Mouse (Mus musculus) MEL (cell line): ENCODE results near the gene Tmem186. TPM values are rescaled to one million over a fixed set of nuclear protein-coding genes. Genes with fewer than 3 reads are reported as not detected.
A peak's percentile ranks its signal among the peaks of the same experiment; 100 is the strongest.

ENCODE experiments used
- DNase-seq: peaks from one replicate; pipeline ENCODE4 v3.0.0; 2011; ENCODE audit warnings: low read depth, low spot score
- H3K27ac ChIP-seq: 2 replicates; pipeline ENCODE4 v1.5.1; 2012; ENCODE audit warnings: low read depth, mild to moderate bottlenecking, control low read depth, low read length, moderate library complexity; ENCODE audit not compliant: control insufficient read depth
- H3K27me3 ChIP-seq, 2 experiments: fragments of 150-350 bp in 1 of 2; sonication (generic) in 1 of 2; 2 replicates each; pipeline ENCODE4 v1.6.1; 2012; ENCODE audit warnings: low read length in 2 of 2, mild to moderate bottlenecking in 2 of 2, improper control_type of control experiment in 1 of 2, moderate library complexity in 1 of 2; ENCODE audit not compliant: insufficient read depth in 2 of 2, control insufficient read depth in 1 of 2
- H3K36me3 ChIP-seq, 2 experiments: 2 replicates each; pipeline ENCODE4 v1.6.1; 2012 to 2014; ENCODE audit warnings: low read length in 2 of 2, improper control_type of control experiment in 1 of 2, inconsistent platforms in 1 of 2, mild to moderate bottlenecking in 1 of 2; ENCODE audit not compliant: insufficient read depth in 2 of 2, control insufficient read depth in 1 of 2
- H3K4me1 ChIP-seq, 2 experiments: fragments of 150-350 bp in 1 of 2; sonication (generic) in 1 of 2; 2 replicates each; pipeline ENCODE4 v1.6.1; 2012; ENCODE audit warnings: low read length in 2 of 2, improper control_type of control experiment in 1 of 2, mild to moderate bottlenecking in 1 of 2; ENCODE audit not compliant: insufficient read depth in 2 of 2, control insufficient read depth in 1 of 2
- H3K4me3 ChIP-seq, 2 experiments: fragments of 150-350 bp in 1 of 2; sonication (generic) in 1 of 2; 2 replicates each; pipeline ENCODE4 v1.5.1; 2012; ENCODE audit warnings: low read depth in 2 of 2, low read length in 2 of 2, mild to moderate bottlenecking in 2 of 2, moderate library complexity in 2 of 2, control low read depth in 1 of 2, improper control_type of control experiment in 1 of 2; ENCODE audit not compliant: control insufficient read depth in 1 of 2, insufficient read depth in 1 of 2
- H3K79me2 ChIP-seq: 2 replicates; pipeline ENCODE4 v1.6.1; 2012; ENCODE audit warnings: mild to moderate bottlenecking, low read length, moderate library complexity; ENCODE audit not compliant: control insufficient read depth, poor library complexity, insufficient read depth
- H3K9ac ChIP-seq: 2 replicates; pipeline ENCODE4 v1.6.1; 2012; ENCODE audit warnings: low read depth, mild to moderate bottlenecking, control low read depth, low read length, moderate library complexity; ENCODE audit not compliant: control insufficient read depth, poor library complexity, severe bottlenecking
- H3K9me3 ChIP-seq: fragments of 150-350 bp; sonication (generic); replicated peaks from 2 replicates; pipeline ENCODE4 v1.6.1; 2012; ENCODE audit warnings: mild to moderate bottlenecking, low read length, improper control_type of control experiment, moderate library complexity; ENCODE audit not compliant: insufficient read depth
- BHLHE40 ChIP-seq: IDR thresholded peaks from 2 replicates; pipeline ENCODE4 v1.6.1; 2012; ENCODE audit warnings: low read depth, mild to moderate bottlenecking, inconsistent platforms, low read length, improper control_type of control experiment, borderline replicate concordance
- CHD1 ChIP-seq: IDR thresholded peaks from 2 replicates; pipeline ENCODE4 v1.6.1; 2012; ENCODE audit warnings: low read depth, mild to moderate bottlenecking, inconsistent platforms, low read length, improper control_type of control experiment
- CHD2 ChIP-seq: IDR thresholded peaks from 2 replicates; pipeline ENCODE4 v1.6.1; 2011; ENCODE audit warnings: low read length, improper control_type of control experiment
- CTCF ChIP-seq, 3 experiments: IDR thresholded peaks in 2 of 3; conservative IDR thresholded peaks in 1 of 3; 2 replicates each; pipeline ENCODE4 v1.5.1; 2011 to 2012; ENCODE audit warnings: low read length in 3 of 3, low read depth in 2 of 3, mild to moderate bottlenecking in 2 of 3, improper control_type of control experiment in 1 of 3, inconsistent platforms in 1 of 3, mixed read lengths in 1 of 3, moderate library complexity in 1 of 3; ENCODE audit not compliant: control insufficient read depth in 1 of 3, insufficient read depth in 1 of 3, poor library complexity in 1 of 3, severe bottlenecking in 1 of 3
- E2F4 ChIP-seq: IDR thresholded peaks from 2 replicates; pipeline ENCODE4 v1.6.1; 2011; ENCODE audit warnings: low read depth, low read length, improper control_type of control experiment, borderline replicate concordance
- ELF1 ChIP-seq: IDR thresholded peaks from 2 replicates; pipeline ENCODE4 v1.6.1; 2014; ENCODE audit warnings: low read depth, mild to moderate bottlenecking, inconsistent platforms, low read length, improper control_type of control experiment, moderate library complexity
- EP300 ChIP-seq, 2 experiments: IDR thresholded peaks; 2 replicates each; pipeline ENCODE4 v1.6.1; 2011; ENCODE audit warnings: improper control_type of control experiment in 2 of 2, low read length in 2 of 2, low read depth in 1 of 2, mild to moderate bottlenecking in 1 of 2
- HCFC1 ChIP-seq: IDR thresholded peaks from 2 replicates; pipeline ENCODE4 v1.6.1; 2012; ENCODE audit warnings: low read depth, mild to moderate bottlenecking, inconsistent platforms, low read length, improper control_type of control experiment, moderate library complexity
- JUND ChIP-seq: IDR thresholded peaks from 2 replicates; pipeline ENCODE4 v1.6.1; 2011; ENCODE audit warnings: low read depth, mild to moderate bottlenecking, improper control_type of control experiment, low read length
- KAT2A ChIP-seq: conservative IDR thresholded peaks from 2 replicates; pipeline ENCODE4 v1.6.1; 2012; ENCODE audit warnings: low read depth, low read length, improper control_type of control experiment, inconsistent platforms
- MAFK ChIP-seq: IDR thresholded peaks from 2 replicates; pipeline ENCODE4 v1.6.1; 2011; ENCODE audit warnings: low read depth, mild to moderate bottlenecking, low read length, improper control_type of control experiment, borderline replicate concordance
- MEF2A ChIP-seq: IDR thresholded peaks from 2 replicates; pipeline ENCODE4 v1.6.1; 2014; ENCODE audit warnings: low read depth, mild to moderate bottlenecking, inconsistent platforms, low read length, improper control_type of control experiment; ENCODE audit not compliant: poor library complexity, insufficient replicate concordance, severe bottlenecking; ENCODE audit errors: extremely low read depth
- MYB ChIP-seq: IDR thresholded peaks from 2 replicates; pipeline ENCODE4 v1.6.1; 2011; ENCODE audit warnings: mild to moderate bottlenecking, low read depth, low read length, improper control_type of control experiment
- NELFE ChIP-seq: IDR thresholded peaks from 2 replicates; pipeline ENCODE4 v1.6.1; 2011; ENCODE audit warnings: low read depth, low read length, improper control_type of control experiment
- POLR2AphosphoS5 ChIP-seq: IDR thresholded peaks from 2 replicates; pipeline ENCODE4 v1.6.1; 2012; ENCODE audit warnings: low read depth, borderline replicate concordance, mild to moderate bottlenecking, inconsistent platforms, low read length, moderate library complexity, mixed read lengths
- RAD21 ChIP-seq: IDR thresholded peaks from 2 replicates; pipeline ENCODE4 v1.6.1; 2011; ENCODE audit warnings: mild to moderate bottlenecking, low read depth, low read length, improper control_type of control experiment
- RCOR1 ChIP-seq: IDR thresholded peaks from 2 replicates; pipeline ENCODE4 v1.6.1; 2012; ENCODE audit warnings: low read depth, mild to moderate bottlenecking, inconsistent platforms, low read length, improper control_type of control experiment
- SIN3A ChIP-seq: IDR thresholded peaks from 2 replicates; pipeline ENCODE4 v1.6.1; 2012; ENCODE audit warnings: low read length, improper control_type of control experiment, inconsistent platforms
- TAL1 ChIP-seq: IDR thresholded peaks from 2 replicates; pipeline ENCODE4 v1.6.1; 2012; ENCODE audit warnings: mild to moderate bottlenecking, inconsistent platforms, low read length, moderate library complexity, mixed read lengths
- UBTF ChIP-seq: IDR thresholded peaks from 2 replicates; pipeline ENCODE4 v1.6.1; 2012; ENCODE audit warnings: low read depth, mild to moderate bottlenecking, inconsistent platforms, low read length, improper control_type of control experiment, moderate library complexity, borderline replicate concordance; ENCODE audit not compliant: insufficient read depth
- ZNF384 ChIP-seq: IDR thresholded peaks from 2 replicates; pipeline ENCODE4 v1.6.1; 2012; ENCODE audit warnings: low read depth, mild to moderate bottlenecking, inconsistent platforms, low read length, improper control_type of control experiment
- polyA plus RNA-seq, 2 experiments: library from polyadenylated mRNA; stranded (reverse) in 1 of 2; unstranded in 1 of 2; fragments of >175 nt in 1 of 2; fragments of >200 nt in 1 of 2; gene quantifications; 2 replicates each; pipeline versions ENCODE4 v1.2.1 to v1.2.4; 2012; ENCODE audit warnings: low replicate concordance in 2 of 2, low read depth in 1 of 2; ENCODE audit not compliant: insufficient read length in 2 of 2, insufficient read depth in 1 of 2, missing spikeins in 1 of 2
- total RNA-seq: library from RNA; depleted of rRNA; stranded (reverse); fragments of 300-350 nt; gene quantifications from 2 replicates; pipeline ENCODE4 v1.2.3, GENCODE M21; 2012

The Tmem186 gene
- total and polyA plus RNA-seq, 3 experiments = 18.9 to 99.9 (median 22.5) TPM

DNA sequence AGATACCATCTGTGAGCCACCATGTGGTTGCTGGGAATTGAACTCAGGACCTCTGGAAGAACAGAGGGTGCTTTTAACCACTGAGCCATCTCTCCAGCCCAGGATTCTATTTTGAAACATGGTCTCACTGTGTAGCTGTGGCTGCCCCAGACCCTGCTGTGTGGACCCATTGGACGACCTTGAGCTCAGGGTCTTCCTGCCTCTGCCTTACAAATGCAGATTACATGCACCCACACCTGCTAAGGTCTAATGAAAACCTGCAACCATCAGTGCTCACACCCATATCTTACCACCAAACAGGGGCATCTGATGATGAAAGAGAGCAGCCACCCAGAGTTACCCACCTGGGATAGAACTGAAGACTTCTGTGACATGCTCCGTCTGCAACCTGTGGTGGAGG, 18.7 kb upstream of the Tmem186 start:
- H3K4me1 ChIP-seq = 0 out of 4 replicates have a peak, but pooled peaks cover 0 to 4% of the 10 kb centered on the region in 2 experiments
- peaks cover 0 to 3% of the 10 kb centered on the region in 2 experiments; a peak in 2 of 4 replicates for H3K36me3 ChIP-seq
- H3K9me3 ChIP-seq = no peaks in the 10 kb centered on the region
- H3K79me2 ChIP-seq = no peaks in the 10 kb centered on the region
- no peak for DNase-seq
- no peaks in the 10 kb centered on the region for H3K27me3 ChIP-seq
- no peak overlapping the region for H3K9ac ChIP-seq
- TF ChIP-seq RAD21 (no peak), MEF2A (no peak), E2F4 (no peak), CHD1 (no peak), NELFE (no peak), JUND (no peak), MAFK (no peak), ZNF384 (no peak), HCFC1 (no peak), UBTF (no peak), CHD2 (no peak), SIN3A (no peak), BHLHE40 (no peak), MYB (no peak), POLR2AphosphoS5 (no peak), ELF1 (no peak)
- no peak overlapping the region for H3K4me3 ChIP-seq
- no peak overlapping the region for H3K27ac ChIP-seq

DNA sequence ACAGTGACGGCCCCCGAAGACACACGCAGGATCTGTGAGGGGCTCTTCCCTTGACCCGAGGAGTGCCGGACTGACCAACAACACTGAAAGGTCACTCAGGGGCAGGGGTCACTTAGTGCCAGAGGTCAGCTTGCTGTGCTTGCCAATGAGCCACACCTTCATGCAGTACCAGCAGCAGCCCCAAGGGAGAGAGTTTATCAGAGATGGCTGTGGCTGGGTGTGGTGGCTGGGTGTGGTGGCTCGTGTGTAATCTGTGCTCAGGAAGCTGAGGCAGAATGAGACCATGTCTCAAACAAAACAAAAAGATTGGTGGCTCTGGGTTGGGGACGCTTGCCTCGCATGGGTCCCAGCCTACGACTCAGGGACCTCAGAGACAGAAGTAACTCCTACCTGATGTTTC, 18.1 kb upstream of the Tmem186 start:
- no peaks in the 10 kb centered on the region for H3K79me2 ChIP-seq
- peak; percentile 44 for DNase-seq
- TF ChIP-seq KAT2A (no peak), RCOR1 (peak; percentile 43; the same call in 1 of the 2 replicates), MAFK (no peak), CTCF (IDR thresholded peaks at IDR 0.05 in 2 of 3, conservative IDR thresholded peaks at IDR 0.05 in 1 of 3; ENCODE audit: control insufficient read depth in 1 of 3, insufficient read depth in 1 of 3, low read depth in 2 of 3, low read length in 3 of 3, poor library complexity in 1 of 3, severe bottlenecking in 1 of 3) (peak in 1 of 3 experiments; percentile 9; a peak in 1 of 6 replicates), EP300 (IDR thresholded peaks at IDR 0.05; ENCODE audit: low read depth in 1 of 2, low read length in 2 of 2) (no peak), BHLHE40 (no peak), TAL1 (no peak)
- no peaks in the 10 kb centered on the region for H3K27me3 ChIP-seq
- no peak overlapping the region for H3K9ac ChIP-seq
- no peak overlapping the region for H3K4me3 ChIP-seq
- H3K9me3 ChIP-seq = no peaks in the 10 kb centered on the region
- H3K4me1 ChIP-seq = 0 out of 4 replicates have a peak, but pooled peaks cover 0 to 4% of the 10 kb centered on the region in 2 experiments
- H3K27ac ChIP-seq = no peak overlapping the region
- peaks cover 0 to 3% of the 10 kb centered on the region in 2 experiments; a peak in 2 of 4 replicates for H3K36me3 ChIP-seq
